13 mouse cellular contexts compared by ENCODE assay signal in the genomic region with DNA sequence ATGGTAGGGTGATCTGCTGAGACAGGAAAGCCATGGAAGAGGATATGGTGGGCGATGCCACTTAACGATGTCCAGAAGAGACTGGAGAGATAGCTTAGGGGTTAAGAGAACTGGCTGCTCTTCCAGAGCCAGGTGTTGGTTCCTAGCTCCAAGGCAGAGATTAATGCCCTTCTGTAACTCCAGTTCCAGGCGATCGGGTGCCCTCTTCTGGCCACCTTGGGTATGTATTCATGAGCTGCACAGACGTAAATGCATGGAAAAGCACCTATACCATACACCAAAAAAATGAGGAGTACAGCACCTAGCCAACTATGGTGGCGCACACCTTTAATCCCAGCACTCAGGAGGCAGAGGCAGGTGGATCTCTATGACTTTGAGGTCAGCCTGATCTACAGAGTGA. TPM values are rescaled to one million over a fixed set of nuclear protein-coding genes. Genes with fewer than 3 reads are reported as not detected.
DNase-seq lines count a peak whose midpoint lies in the region; ATAC-seq and TF ChIP-seq lines count a peak whose summit lies in the region.
"Had no signal": no experiment of that assay in that cellular context is flagged by ENCODE, and none has a peak within 500 bp of the region (broad histone marks: within the 10 kb centered on the region; RNA-seq: fewer than 3 reads in every experiment).

No protein-coding gene starts in this region.

- H3K9ac ChIP-seq in kidney, embryonic 15.5 days = no peak overlapping the region
- H3K9ac ChIP-seq in midbrain, postnatal 0 days (replicated peaks; ENCODE audit: low read length, poor library complexity, severe bottlenecking) = no peak overlapping the region
- no peak overlapping the region for H3K9ac ChIP-seq in stomach, postnatal 0 days (ENCODE audit: low read length)
- H3K9ac ChIP-seq: limb, embryonic 13.5 days had no signal

- no peaks in the 10 kb centered on the region for H3K36me3 ChIP-seq in kidney, embryonic 15.5 days
- no peaks in the 10 kb centered on the region for H3K36me3 ChIP-seq in midbrain, postnatal 0 days (ENCODE audit: insufficient read depth, low read length)
- no peaks in the 10 kb centered on the region for H3K36me3 ChIP-seq in midbrain, embryonic 10.5 days
- no peaks in the 10 kb centered on the region for H3K36me3 ChIP-seq in stomach, postnatal 0 days (ENCODE audit: control insufficient read depth, insufficient read depth, low read length)
- H3K36me3 ChIP-seq: limb, embryonic 13.5 days had no signal

- H3K4me1 ChIP-seq in kidney, embryonic 15.5 days = peaks cover 16% of the 10 kb centered on the region
- no peaks in the 10 kb centered on the region for H3K4me1 ChIP-seq in midbrain, postnatal 0 days (ENCODE audit: insufficient read depth, low read length)
- H3K4me1 ChIP-seq in midbrain, embryonic 10.5 days = peaks cover 7% of the 10 kb centered on the region
- no peaks in the 10 kb centered on the region for H3K4me1 ChIP-seq in stomach, postnatal 0 days (replicated peaks; ENCODE audit: control insufficient read depth, insufficient read depth)

- no peak overlapping the region for H3K4me2 ChIP-seq in kidney, embryonic 15.5 days
- no peak overlapping the region for H3K4me2 ChIP-seq in midbrain, postnatal 0 days (ENCODE audit: low read depth, low read length, poor library complexity, severe bottlenecking)
- H3K4me2 ChIP-seq in stomach, postnatal 0 days (replicated peaks; ENCODE audit: low read depth) = no peak overlapping the region
- H3K4me2 ChIP-seq: limb, embryonic 13.5 days had no signal

- TF ChIP-seq CTCF in midbrain, postnatal 0 days (IDR thresholded peaks at IDR 0.05) = peak; percentile 17; the same call in 1 of the 2 replicates
- peak; percentile 61 for TF ChIP-seq CTCF in stomach, postnatal 0 days (IDR thresholded peaks at IDR 0.05; ENCODE audit: low read depth)

- no peaks in the 10 kb centered on the region for H3K27me3 ChIP-seq in kidney, embryonic 15.5 days
- H3K27me3 ChIP-seq in midbrain, postnatal 0 days (ENCODE audit: insufficient read depth, low read length) = no peaks in the 10 kb centered on the region
- no peaks in the 10 kb centered on the region for H3K27me3 ChIP-seq in midbrain, embryonic 10.5 days (ENCODE audit: low read depth, poor library complexity, severe bottlenecking)
- H3K27me3 ChIP-seq in stomach, postnatal 0 days (ENCODE audit: control insufficient read depth, insufficient read depth, low read length) = no peaks in the 10 kb centered on the region
- H3K27me3 ChIP-seq: limb, embryonic 13.5 days had no signal

- H3K4me3 ChIP-seq in kidney, embryonic 15.5 days (replicated peaks) = no peak overlapping the region
- no peak overlapping the region for H3K4me3 ChIP-seq in midbrain, postnatal 0 days (ENCODE audit: low read depth, low read length)
- no peak overlapping the region for H3K4me3 ChIP-seq in midbrain, embryonic 10.5 days
- no peak overlapping the region for H3K4me3 ChIP-seq in stomach, postnatal 0 days (ENCODE audit: low read depth, low read length)
- H3K4me3 ChIP-seq: erythroblast, embryonic 14.5 days; limb, embryonic 13.5 days had no signal

- 89% methylated on average over 6 of the region's 6 CpGs for WGBS in kidney, embryonic 15.5 days
- 82% methylated on average over 6 of the region's 6 CpGs for WGBS in midbrain, postnatal 0 days
- 81% methylated on average over 6 of the region's 6 CpGs for WGBS in midbrain, embryonic 10.5 days
- WGBS in stomach, postnatal 0 days = 83% methylated on average over 6 of the region's 6 CpGs

- no peaks in the 10 kb centered on the region for H3K9me3 ChIP-seq in kidney, embryonic 15.5 days (replicated peaks)
- no peaks in the 10 kb centered on the region for H3K9me3 ChIP-seq in midbrain, postnatal 0 days (ENCODE audit: low read length)
- no peaks in the 10 kb centered on the region for H3K9me3 ChIP-seq in midbrain, embryonic 10.5 days (replicated peaks)
- H3K9me3 ChIP-seq in stomach, postnatal 0 days (ENCODE audit: control insufficient read depth, low read length) = no peaks in the 10 kb centered on the region
- H3K9me3 ChIP-seq: limb, embryonic 13.5 days had no signal

- H3K27ac ChIP-seq in kidney, embryonic 15.5 days = no peak overlapping the region
- no peak overlapping the region for H3K27ac ChIP-seq in midbrain, postnatal 0 days (ENCODE audit: low read depth, low read length)
- no peak overlapping the region for H3K27ac ChIP-seq in midbrain, embryonic 10.5 days (replicated peaks)
- H3K27ac ChIP-seq in stomach, postnatal 0 days (replicated peaks) = no peak overlapping the region
- H3K27ac ChIP-seq: limb, embryonic 13.5 days had no signal

- ATAC-seq in kidney, embryonic 15.5 days (replicated peaks; ENCODE audit: low FRiP score) = no peak
- ATAC-seq in midbrain, postnatal 0 days (ENCODE audit: low FRiP score) = no peak
- no peak for ATAC-seq in stomach, postnatal 0 days (ENCODE audit: low FRiP score, low TSS enrichment)

- no peak for TF ChIP-seq EP300 in stomach, postnatal 0 days (optimal IDR thresholded peaks at IDR 0.05)

- DNase-seq in kidney, adult 18-20 months = peak; percentile 13
- no peak for DNase-seq in midbrain, postnatal 0 days (ENCODE audit: low spot score)
- DNase-seq in midbrain, embryonic 10.5 days (ENCODE audit: low spot score) = no peak
- DNase-seq in R1 (ENCODE audit: low read depth, low spot score) = peak; percentile 78
- DNase-seq in stomach, postnatal 0 days (ENCODE audit: low spot score) = peak; percentile 14
- no peak for DNase-seq in cerebellum, postnatal 4 days (ENCODE audit: low spot score in 2 of 2)
- DNase-seq in urinary bladder, adult 18-20 months (ENCODE audit: low spot score in 2 of 2) = no peak
- DNase-seq: heart, postnatal 36 days; kidney, adult 11 months; layer of hippocampus, adult 9-11 months had no signal

RNA-seq across cellular contexts. Expression of gene Furin, which starts 19.5 kb away (rescaled TPM):
- 12.9 and 13.5 TPM in 2 replicates for polyA plus RNA-seq in kidney, embryonic 15.5 days (2015; fragmentation: Nextera tagmentation; extraction: Ambion mirVana)
- total RNA-seq in midbrain, postnatal 0 days (2014; rRNA removed) = 16.6 TPM in 2 replicates
- 5.0 and 6.0 TPM in 2 replicates for polyA plus RNA-seq in midbrain, postnatal 0 days (2015; fragmentation: Nextera tagmentation; extraction: Ambion mirVana)
- polyA plus RNA-seq in midbrain, embryonic 10.5 days (2016; fragmentation: Nextera tagmentation; extraction: Ambion mirVana) = 3.0 and 3.9 TPM in 2 replicates
- 17.6 and 20.8 TPM in 2 replicates for polyA plus RNA-seq in stomach, postnatal 0 days (2015; fragmentation: Nextera tagmentation; extraction: Ambion mirVana)

RNA-seq across cellular contexts. Expression of gene Fes, which starts 37.0 kb away (rescaled TPM):
- polyA plus RNA-seq in kidney, embryonic 15.5 days (2015; fragmentation: Nextera tagmentation; extraction: Ambion mirVana) = 14.9 and 18.5 TPM in 2 replicates
- total RNA-seq in midbrain, postnatal 0 days (2014; rRNA removed) = 4.3 and 7.9 TPM in 2 replicates
- polyA plus RNA-seq in midbrain, postnatal 0 days (2015; fragmentation: Nextera tagmentation; extraction: Ambion mirVana) = 3.1 and 3.7 TPM in 2 replicates
- polyA plus RNA-seq in midbrain, embryonic 10.5 days (2016; fragmentation: Nextera tagmentation; extraction: Ambion mirVana) = 9.1 and 11.8 TPM in 2 replicates
- 6.2 TPM in 2 replicates for polyA plus RNA-seq in stomach, postnatal 0 days (2015; fragmentation: Nextera tagmentation; extraction: Ambion mirVana)

RNA-seq across cellular contexts. Expression of gene Man2a2, which starts 53.5 kb away (rescaled TPM):
- polyA plus RNA-seq in kidney, embryonic 15.5 days (2015; fragmentation: Nextera tagmentation; extraction: Ambion mirVana) = 16.2 and 20.8 TPM in 2 replicates
- 59.1 and 70.2 TPM in 2 replicates for total RNA-seq in midbrain, postnatal 0 days (2014; rRNA removed)
- polyA plus RNA-seq in midbrain, postnatal 0 days (2015; fragmentation: Nextera tagmentation; extraction: Ambion mirVana) = 13.7 and 16.6 TPM in 2 replicates
- polyA plus RNA-seq in midbrain, embryonic 10.5 days (2016; fragmentation: Nextera tagmentation; extraction: Ambion mirVana) = 15.7 and 18.4 TPM in 2 replicates
- polyA plus RNA-seq in stomach, postnatal 0 days (2015; fragmentation: Nextera tagmentation; extraction: Ambion mirVana) = 3.6 and 5.3 TPM in 2 replicates

Comparison
In these comparisons a context has a peak if more than half of its experiments do, and no peak if none do; other contexts are left out.
1. DNase-seq: peak in kidney, adult 18-20 months (single experiment), R1 (single experiment) and stomach, postnatal 0 days (single experiment); none in midbrain, postnatal 0 days (single experiment), midbrain, embryonic 10.5 days (single experiment), cerebellum, postnatal 4 days (0 of 2) and urinary bladder, adult 18-20 months (0 of 2).